Mouse (Mus musculus) neural tube, embryonic 11.5 days (tissue): Measurements from ENCODE around the gene Acbd6. TPM values are rescaled to one million over a fixed set of nuclear protein-coding genes. Genes with fewer than 3 reads are reported as not detected.
A peak's percentile ranks its signal among the peaks of the same experiment; 100 is the strongest.

Experiments
- ATAC-seq: fragments of 200-750 bp; cut with Nextera tagmentation; 2 replicates; pipeline ENCODE4 v1.8.0; 2017; ENCODE audit warnings: moderate number of reproducible peaks, mild to moderate bottlenecking, moderate TSS enrichment, moderate library complexity; ENCODE audit not compliant: insufficient read depth, low FRiP score, low TSS enrichment
- DNase-seq: peaks from one replicate; pipeline ENCODE4 v3.0.0-alpha.2; 2015; ENCODE audit warnings: low spot score
- H3K27ac ChIP-seq: fragments of 300-500 bp; sonication (generic); 2 replicates; pipeline ENCODE4 v1.5.1; 2014; ENCODE audit warnings: low read depth, mild to moderate bottlenecking, low read length
- H3K27me3 ChIP-seq: fragments of 300-500 bp; sonication (generic); 2 replicates; pipeline ENCODE4 v1.6.1; 2014; ENCODE audit warnings: mild to moderate bottlenecking, low read length, mixed read lengths; ENCODE audit not compliant: control insufficient read depth, insufficient read depth
- H3K36me3 ChIP-seq: fragments of 300-500 bp; sonication (generic); 2 replicates; pipeline ENCODE4 v1.6.1; 2014; ENCODE audit warnings: mild to moderate bottlenecking, low read length, moderate library complexity, mixed read lengths; ENCODE audit not compliant: control insufficient read depth, insufficient read depth
- H3K4me1 ChIP-seq: fragments of 300-500 bp; sonication (generic); 2 replicates; pipeline ENCODE4 v1.6.1; 2014; ENCODE audit warnings: low read length, mixed read lengths; ENCODE audit not compliant: control insufficient read depth, insufficient read depth
- H3K4me2 ChIP-seq: fragments of 300-500 bp; sonication (generic); 2 replicates; pipeline ENCODE4 v1.6.1; 2014; ENCODE audit warnings: low read depth, mild to moderate bottlenecking, moderate library complexity
- H3K4me3 ChIP-seq: fragments of 300-500 bp; sonication (generic); 2 replicates; pipeline ENCODE4 v1.5.1; 2014; ENCODE audit warnings: low read depth, low read length
- H3K9ac ChIP-seq: fragments of 300-500 bp; sonication (generic); 2 replicates; pipeline ENCODE4 v1.6.1; 2014; ENCODE audit warnings: mild to moderate bottlenecking, low read length
- H3K9me3 ChIP-seq: fragments of 300-500 bp; sonication (generic); 2 replicates; pipeline ENCODE4 v1.6.1; 2016; ENCODE audit warnings: low read length; ENCODE audit not compliant: control insufficient read depth
- WGBS: fragments of 180-500 bp; shearing (Covaris S2); extraction: QIAGEN DNeasy Blood & Tissue Kit; methylation state at CpG from one replicate; pipeline ENCODE4 v1.1.7; 2014; 5-methylcytosine and 5-hydroxymethylcytosine counted together
- polyA plus RNA-seq: library from polyadenylated mRNA; unstranded; fragments of >200 nt; fragmentation: Nextera tagmentation; extraction: Ambion mirVana; gene quantifications from 2 replicates; pipeline ENCODE4 v1.2.1, GENCODE M21; 2014

The Acbd6 gene
- polyA plus RNA-seq, 1 experiment from 2014 or later, result 72.3 TPM

DNA sequence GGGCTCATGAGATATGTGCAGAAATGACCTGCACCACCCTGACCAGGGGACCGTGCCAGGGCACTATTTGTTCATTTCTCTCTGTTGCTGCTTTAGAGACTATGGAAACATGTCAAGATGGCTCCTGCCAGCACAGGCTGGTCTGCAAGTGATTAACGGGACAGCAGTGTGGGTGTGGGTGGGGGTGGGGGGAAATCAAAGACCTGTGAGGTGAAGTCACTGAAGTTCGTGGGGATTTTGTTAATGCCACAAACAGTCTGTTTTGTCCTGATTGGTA lies 24.3 kb upstream of the Acbd6 start:
- Histone ChIP-seq H3K4me1 (peaks cover 6% of the 10 kb centered on the region), H3K27me3 (no peaks in the 10 kb centered on the region), H3K9me3 (no peaks in the 10 kb centered on the region), H3K4me2 (no peak overlapping the region), H3K9ac (no peak overlapping the region), H3K36me3 (no peaks in the 10 kb centered on the region), H3K27ac (no peak overlapping the region), H3K4me3 (no peak overlapping the region)
- DNase-seq (no peak), ATAC-seq (no peak)
- WGBS, result 81% methylated on average over 3 of the region's 3 CpGs

GRCm38 (mm10) chr1:155537005-155537642 lies 20.8 kb upstream of the Acbd6 start:
- 15% methylated on average over 2 of the region's 2 CpGs for WGBS
- Histone ChIP-seq H3K4me1 (no peaks in the 10 kb centered on the region), H3K9me3 (no peaks in the 10 kb centered on the region), H3K9ac (no peak overlapping the region), H3K4me2 (no peak overlapping the region), H3K27ac (no peak overlapping the region), H3K27me3 (no peaks in the 10 kb centered on the region), H3K4me3 (no peak overlapping the region), H3K36me3 (no peaks in the 10 kb centered on the region)
- ATAC-seq (no peak), DNase-seq (no peak)

GRCm38 (mm10) chr1:155538006-155538405 lies 19.9 kb upstream of the Acbd6 start:
- Histone ChIP-seq H3K9me3 (no peaks in the 10 kb centered on the region), H3K4me3 (no peak overlapping the region), H3K27me3 (no peaks in the 10 kb centered on the region), H3K4me1 (no peaks in the 10 kb centered on the region), H3K36me3 (no peaks in the 10 kb centered on the region), H3K4me2 (no peak overlapping the region), H3K27ac (no peak overlapping the region), H3K9ac (no peak overlapping the region)
- no peak for DNase-seq
- no peak for ATAC-seq
- WGBS, result 68% methylated on average over 7 of the region's 7 CpGs

DNA sequence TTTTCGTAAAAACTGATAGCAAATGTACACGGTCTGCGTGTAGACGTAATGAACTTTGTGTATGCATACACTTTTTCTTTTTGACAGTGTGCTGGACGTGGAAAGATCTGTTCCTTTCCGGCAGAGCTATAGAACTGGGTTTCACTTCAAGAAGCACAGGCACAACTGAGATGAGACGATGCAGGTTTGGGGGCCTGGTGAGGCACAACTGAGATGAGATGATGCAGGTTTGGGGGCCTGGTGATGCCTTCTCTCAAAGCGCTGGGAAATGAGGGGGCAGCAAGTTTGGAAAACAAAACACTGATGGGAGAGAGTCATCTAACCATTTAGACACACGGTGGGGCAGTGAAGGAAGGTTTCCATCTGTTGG lies 293 bp upstream of the Acbd6 start:
- peak overlapping the region; percentile 87 for H3K4me2 ChIP-seq
- ATAC-seq, result peak; percentile 11; the same call in 1 of the 2 replicates
- no peaks in the 10 kb centered on the region for H3K4me1 ChIP-seq
- 58% methylated on average over 9 of the region's 9 CpGs for WGBS
- peak overlapping the region; percentile 92 for H3K9ac ChIP-seq
- no peak for DNase-seq
- H3K27me3 ChIP-seq, result no peaks in the 10 kb centered on the region
- no peaks in the 10 kb centered on the region for H3K9me3 ChIP-seq
- H3K4me3 ChIP-seq, result peak overlapping the region; percentile 95
- H3K27ac ChIP-seq, result no peak overlapping the region
- H3K36me3 ChIP-seq, result no peaks in the 10 kb centered on the region

DNA sequence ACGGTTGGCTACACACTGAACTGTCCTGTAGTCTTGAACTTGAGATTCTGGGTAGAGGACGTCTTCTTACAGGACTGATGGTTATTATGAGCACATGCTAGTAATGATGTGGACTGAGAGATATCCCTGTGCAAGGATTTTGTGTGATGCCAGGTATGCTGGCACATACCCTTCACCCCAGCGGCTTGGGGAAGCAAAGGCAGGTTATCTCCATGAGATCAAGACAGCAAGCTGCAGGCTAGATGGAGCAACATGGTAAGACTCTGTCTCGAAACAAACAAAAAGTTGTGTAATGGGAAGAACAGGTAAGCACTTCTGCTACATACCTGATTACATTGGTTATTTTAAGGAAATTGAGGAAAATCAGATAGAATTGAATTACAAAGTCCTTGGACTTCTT lies 2.1 kb downstream of the Acbd6 start:
- no peak for ATAC-seq
- Histone ChIP-seq H3K4me1 (no peaks in the 10 kb centered on the region), H3K27ac (no peak overlapping the region), H3K36me3 (no peaks in the 10 kb centered on the region), H3K27me3 (no peaks in the 10 kb centered on the region), H3K9ac (no peak overlapping the region), H3K4me3 (no peak overlapping the region), H3K9me3 (no peaks in the 10 kb centered on the region), H3K4me2 (0 out of 2 replicates have a peak overlapping the region, but pooled peaks have one; percentile 7)
- WGBS, result 80% methylated on average over 4 of the region's 4 CpGs
- no peak for DNase-seq

GRCm38 (mm10) chr1:155560678-155561077 lies 2.8 kb downstream of the Acbd6 start:
- no peak overlapping the region for H3K4me3 ChIP-seq
- no peak overlapping the region for H3K27ac ChIP-seq
- no peaks in the 10 kb centered on the region for H3K36me3 ChIP-seq
- no peak overlapping the region for H3K4me2 ChIP-seq
- ATAC-seq, result no peak
- H3K9ac ChIP-seq, result no peak overlapping the region
- no peaks in the 10 kb centered on the region for H3K4me1 ChIP-seq
- H3K27me3 ChIP-seq, result no peaks in the 10 kb centered on the region
- H3K9me3 ChIP-seq, result no peaks in the 10 kb centered on the region
- WGBS, result 92% methylated on average over 2 of the region's 2 CpGs
- DNase-seq, result no peak

- WGBS, result 82% methylated on average over 6 of the region's 6 CpGs
- ATAC-seq, result no peak
- Histone ChIP-seq H3K4me1 (no peaks in the 10 kb centered on the region), H3K4me3 (no peak overlapping the region), H3K9me3 (no peaks in the 10 kb centered on the region), H3K27me3 (no peaks in the 10 kb centered on the region), H3K4me2 (no peak overlapping the region), H3K9ac (no peak overlapping the region), H3K36me3 (no peaks in the 10 kb centered on the region), H3K27ac (no peak overlapping the region)
- DNase-seq, result no peak
Measured at GRCm38 (mm10) chr1:155562206-155562605, 4.3 kb downstream of the Acbd6 start.

DNA sequence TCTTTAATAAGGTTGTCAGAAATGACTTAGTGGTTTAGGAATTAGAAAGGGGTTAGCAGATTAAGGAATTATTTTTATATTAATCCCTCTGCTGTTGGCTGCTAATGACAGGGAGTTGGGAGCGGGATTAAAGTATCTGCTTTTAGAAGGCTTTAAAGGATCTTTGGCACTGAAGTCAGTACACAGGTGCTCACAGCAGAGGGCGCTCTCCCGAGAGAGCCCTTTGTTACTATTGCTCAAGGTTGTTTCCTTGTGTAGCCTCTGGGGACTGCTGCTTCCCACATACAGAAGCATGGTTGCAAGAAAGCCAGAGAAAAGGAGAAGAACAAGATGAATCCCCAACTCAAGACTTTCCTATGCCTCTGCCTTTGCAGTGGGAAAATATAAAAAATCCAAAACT lies 6.8 kb downstream of the Acbd6 start:
- Histone ChIP-seq H3K27me3 (no peaks in the 10 kb centered on the region), H3K9ac (no peak overlapping the region), H3K4me3 (no peak overlapping the region), H3K27ac (no peak overlapping the region), H3K4me2 (no peak overlapping the region), H3K36me3 (peaks cover 3% of the 10 kb centered on the region), H3K9me3 (no peaks in the 10 kb centered on the region), H3K4me1 (no peaks in the 10 kb centered on the region)
- WGBS, result 35% methylated on average over 3 of the region's 3 CpGs
- DNase-seq (peak; percentile 60), ATAC-seq (no peak)

DNA sequence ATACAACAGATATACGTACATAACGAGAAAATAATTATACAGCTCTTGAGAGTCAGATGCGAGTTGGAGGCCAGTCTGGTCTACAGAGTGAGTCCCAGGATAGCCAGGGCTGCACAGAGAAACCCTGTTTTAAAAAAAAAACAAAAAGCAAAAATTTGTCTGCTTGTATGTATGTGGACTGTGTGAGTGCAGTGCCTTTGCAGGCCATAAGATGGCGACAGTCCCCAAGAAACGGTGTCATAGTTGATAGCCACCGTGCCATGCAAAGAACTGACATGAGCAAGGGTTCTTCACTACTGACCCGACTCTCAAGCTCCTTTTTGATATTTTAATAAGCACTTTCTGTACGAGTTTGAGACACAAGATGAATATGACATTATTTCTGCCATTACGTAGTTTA lies 10.2 kb downstream of the Acbd6 start:
- no peaks in the 10 kb centered on the region for H3K27me3 ChIP-seq
- peaks cover 3% of the 10 kb centered on the region for H3K36me3 ChIP-seq
- H3K4me3 ChIP-seq, result no peak overlapping the region
- H3K4me1 ChIP-seq, result no peaks in the 10 kb centered on the region
- H3K9ac ChIP-seq, result no peak overlapping the region
- no peak for ATAC-seq
- WGBS, result 97% methylated on average over 9 of the region's 9 CpGs
- no peaks in the 10 kb centered on the region for H3K9me3 ChIP-seq
- no peak overlapping the region for H3K4me2 ChIP-seq
- no peak for DNase-seq
- no peak overlapping the region for H3K27ac ChIP-seq
